Mouse (Mus musculus) testis, adult 2 months (tissue): ENCODE data around the gene Aldh1a2.

Source experiments
- CTCF ChIP-seq: fragments of 200-500 bp; IDR thresholded peaks from 2 replicates; pipeline ENCODE4 v1.5.1; 2012; ENCODE audit warnings: low read depth, mild to moderate bottlenecking, inconsistent platforms, low read length, moderate library complexity; ENCODE audit not compliant: control insufficient read depth, insufficient read depth, insufficient replicate concordance
- POLR2A ChIP-seq: fragments of 200-500 bp; IDR thresholded peaks from 2 replicates; pipeline ENCODE4 v1.6.1; 2012; ENCODE audit warnings: low read depth, mild to moderate bottlenecking, inconsistent platforms, low read length, moderate library complexity; ENCODE audit not compliant: control insufficient read depth

DNA sequence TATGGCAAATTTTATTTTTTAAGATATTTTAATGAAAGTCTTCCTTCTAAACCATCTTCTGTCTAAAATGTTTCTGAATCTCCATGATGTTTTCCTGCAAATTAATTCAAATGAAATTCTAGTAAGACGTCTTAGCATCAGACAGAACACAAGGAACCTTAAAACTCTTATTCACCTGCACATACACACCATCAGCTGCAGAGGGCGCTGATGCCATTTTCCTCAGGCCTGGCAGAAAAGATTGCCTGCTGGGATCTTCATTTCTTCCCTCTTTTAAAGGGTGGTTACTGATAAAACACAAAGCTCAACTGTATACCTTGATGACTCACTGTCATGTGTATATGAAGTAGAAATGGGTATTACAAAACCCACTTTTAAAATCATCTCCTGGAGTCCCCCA lies 4.7 kb upstream of the Aldh1a2 start:
- TF ChIP-seq POLR2A (no peak), CTCF (peak; percentile 38; the same call in 1 of the 2 replicates)
